Mouse (Mus musculus) subcutaneous adipose tissue, adult 2 months (tissue): ENCODE results near the gene Ace. TPM values are rescaled to one million over a fixed set of nuclear protein-coding genes. Genes with fewer than 3 reads are reported as not detected.

Experiments used
- polyA plus RNA-seq: library from polyadenylated mRNA; depleted of rRNA; stranded (reverse); fragments of >200 nt; gene quantifications from 2 replicates; pipeline ENCODE4 v1.2.3, GENCODE M21; 2012; ENCODE audit warnings: low replicate concordance; rRNA removed

Ace gene
- polyA plus RNA-seq = 27.2 and 58.8 TPM in 2 replicates

GRCm38 (mm10) chr11:105967741-105968574 lies at the start of gene Ace:
Ace (plus strand) TSS chr11:105967945.

GRCm38 (mm10) chr11:105952911-105953386 lies 14.8 kb upstream of the Ace start, which contains the start of gene Cyb561:
Cyb561 (minus strand) TSS chr11:105953336.

GRCm38 (mm10) chr11:105994375-105994774 lies 26.6 kb downstream of the Ace start, which contains the start of gene Ace3:
Ace3 (plus strand) TSS chr11:105994675.

GRCm38 (mm10) chr11:106007821-106008220 lies 40.1 kb downstream of the Ace start, which contains the start of gene Kcnh6:
Kcnh6 (plus strand) TSS chr11:106008124.

GRCm38 (mm10) chr11:106036548-106037417 lies 69.0 kb downstream of the Ace start, which contains the start of gene Dcaf7:
Dcaf7 (plus strand) TSS chr11:106036872.

Other genes with a start within 250 kb of the Ace start
- 13.6 and 21.6 TPM in 2 replicates for gene Cyb561, start 14.6 kb upstream of the Ace start, polyA plus RNA-seq
- not detected in 2 replicates for gene Ace3, start 26.7 kb downstream of the Ace start, polyA plus RNA-seq
- gene Kcnh6, start 40.2 kb downstream of the Ace start, polyA plus RNA-seq = not detected in 2 replicates
- gene Dcaf7, start 68.9 kb downstream of the Ace start, polyA plus RNA-seq = 21.7 and 50.7 TPM in 2 replicates
- gene Taco1, start 98.1 kb downstream of the Ace start, polyA plus RNA-seq = 14.8 and 16.0 TPM in 2 replicates
- gene Map3k3, start 116.7 kb downstream of the Ace start, polyA plus RNA-seq = 55.5 and 69.5 TPM in 2 replicates
- not detected in 2 replicates for gene Gm10840, start 192.9 kb downstream of the Ace start, polyA plus RNA-seq
- 33.1 and 61.0 TPM in 2 replicates for gene Limd2, start 192.9 kb downstream of the Ace start, polyA plus RNA-seq
- 30.3 and 44.5 TPM in 2 replicates for gene Strada, start 234.2 kb downstream of the Ace start, polyA plus RNA-seq
- gene Ccdc47, start 248.4 kb downstream of the Ace start, polyA plus RNA-seq = 16.5 and 20.1 TPM in 2 replicates
- gene Ddx42, start 249.0 kb downstream of the Ace start, polyA plus RNA-seq = 11.1 and 17.4 TPM in 2 replicates